In the genomic region with DNA sequence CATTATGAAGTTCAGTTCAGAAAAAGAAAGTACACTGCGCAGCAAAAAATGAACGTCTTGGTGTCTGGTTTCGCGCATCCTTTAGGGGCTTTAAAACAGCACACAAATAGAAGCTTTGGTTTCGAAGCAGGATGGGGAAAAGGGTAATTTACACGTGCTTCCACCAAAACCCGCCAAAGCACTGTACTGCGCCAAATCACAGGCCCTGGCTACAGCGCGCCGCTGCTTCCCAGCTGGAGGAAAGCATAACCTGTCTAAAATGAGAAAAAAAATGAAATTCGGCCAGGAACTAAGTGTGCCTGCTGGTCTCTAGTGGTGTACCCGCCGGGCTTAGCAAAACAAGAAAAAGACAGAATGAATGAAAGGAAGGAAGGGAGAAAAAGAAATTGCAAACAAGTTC, we compare ENCODE assay signal across 8 mouse cellular contexts. TPM values are rescaled to one million over a fixed set of nuclear protein-coding genes. Genes with fewer than 3 reads are reported as not detected.
DNase-seq lines count a peak whose midpoint lies in the region; ATAC-seq and TF ChIP-seq lines count a peak whose summit lies in the region.

No protein-coding gene starts in this region.

- no peak for TF ChIP-seq CTCF in stomach, postnatal 0 days (IDR thresholded peaks at IDR 0.05; ENCODE audit: low read depth)

- peak overlapping the region; percentile 51 for H3K4me3 ChIP-seq in hindbrain, embryonic 12.5 days
- H3K4me3 ChIP-seq in midbrain, embryonic 10.5 days: peak overlapping the region; percentile 77
- H3K4me3 ChIP-seq in stomach, postnatal 0 days (ENCODE audit: low read depth, low read length): peak overlapping the region; percentile 88

- H3K27ac ChIP-seq in hindbrain, embryonic 12.5 days: peak overlapping the region; percentile 48
- peak overlapping the region; percentile 78 for H3K27ac ChIP-seq in midbrain, embryonic 10.5 days (replicated peaks)
- peak overlapping the region; percentile 70 for H3K27ac ChIP-seq in stomach, postnatal 0 days (replicated peaks)

- H3K27me3 ChIP-seq in hindbrain, embryonic 12.5 days: peaks cover 4% of the 10 kb centered on the region; the same call in 1 of the 2 replicates
- peaks cover 45% of the 10 kb centered on the region for H3K27me3 ChIP-seq in midbrain, embryonic 10.5 days (ENCODE audit: low read depth, poor library complexity, severe bottlenecking)
- H3K27me3 ChIP-seq in stomach, postnatal 0 days (ENCODE audit: control insufficient read depth, insufficient read depth, low read length): no peaks in the 10 kb centered on the region

- no peaks in the 10 kb centered on the region for H3K9me3 ChIP-seq in hindbrain, embryonic 12.5 days (replicated peaks)
- H3K9me3 ChIP-seq in midbrain, embryonic 10.5 days (replicated peaks): no peaks in the 10 kb centered on the region
- H3K9me3 ChIP-seq in stomach, postnatal 0 days (ENCODE audit: control insufficient read depth, low read length): no peaks in the 10 kb centered on the region

- H3K4me2 ChIP-seq in hindbrain, embryonic 12.5 days (replicated peaks): peak overlapping the region; percentile 81
- H3K4me2 ChIP-seq in stomach, postnatal 0 days (replicated peaks; ENCODE audit: low read depth): peak overlapping the region; percentile 75

- peaks cover 29% of the 10 kb centered on the region for H3K4me1 ChIP-seq in hindbrain, embryonic 12.5 days
- H3K4me1 ChIP-seq in midbrain, embryonic 10.5 days: peaks cover 30% of the 10 kb centered on the region
- peaks cover 7% of the 10 kb centered on the region; the same call in 1 of the 2 replicates for H3K4me1 ChIP-seq in stomach, postnatal 0 days (replicated peaks; ENCODE audit: control insufficient read depth, insufficient read depth)

- 0% methylated on average over 14 of the region's 14 CpGs for WGBS in hindbrain, embryonic 12.5 days
- under 1% methylated on average over 14 of the region's 14 CpGs for WGBS in midbrain, embryonic 10.5 days
- 1% methylated on average over 14 of the region's 14 CpGs for WGBS in stomach, postnatal 0 days

- H3K9ac ChIP-seq in hindbrain, embryonic 12.5 days: peak overlapping the region; percentile 43; the same call in 1 of the 2 replicates
- H3K9ac ChIP-seq in stomach, postnatal 0 days (ENCODE audit: low read length): peak overlapping the region; percentile 48

- no peak for TF ChIP-seq EP300 in stomach, postnatal 0 days (optimal IDR thresholded peaks at IDR 0.05)

- no peak for ATAC-seq in hindbrain, embryonic 12.5 days (ENCODE audit: low FRiP score)
- ATAC-seq in stomach, postnatal 0 days (ENCODE audit: low FRiP score, low TSS enrichment): no peak

- H3K36me3 ChIP-seq in hindbrain, embryonic 12.5 days: peaks cover 11% of the 10 kb centered on the region; the same call in 1 of the 2 replicates
- peaks cover 9% of the 10 kb centered on the region for H3K36me3 ChIP-seq in midbrain, embryonic 10.5 days
- no peaks in the 10 kb centered on the region; the same call in 1 of the 2 replicates for H3K36me3 ChIP-seq in stomach, postnatal 0 days (ENCODE audit: control insufficient read depth, insufficient read depth, low read length)

- intact Hi-C loops in left cerebral cortex, postnatal 14 days (cut with DNase I): loop anchor here (5.0 to 10.0 kb wide), 3 partner anchors 192 to 364 kb away; a partner anchor contains a TSS

- peak; percentile 44 for DNase-seq in kidney, adult 11 months
- no peak for DNase-seq in kidney, adult 9 months
- DNase-seq in adrenal gland, postnatal 25 days: peak; percentile 16
- peak; percentile 25 for DNase-seq in fibroblast of lung, adult 2 months (ENCODE audit: low read depth)
- DNase-seq in left cerebral cortex, postnatal 14 days (ENCODE audit: low spot score in 2 of 2): peak; percentile 27 to 36
- peak; percentile 50 for DNase-seq in midbrain, embryonic 10.5 days (ENCODE audit: low spot score)
- DNase-seq in stomach, postnatal 0 days (ENCODE audit: low spot score): peak; percentile 37

RNA-seq across cellular contexts. Expression of a gene that starts 1.0 kb away (rescaled TPM):
- total RNA-seq in adrenal gland, postnatal 25 days (2021): not detected in 2 replicates
- polyA plus RNA-seq in hindbrain, embryonic 12.5 days (2016; fragmentation: Nextera tagmentation; extraction: Ambion mirVana): 0.20 TPM in 1 of 2 replicates, not detected in the other
- under 1 TPM; 0.57 to 0.72 TPM for total RNA-seq in left cerebral cortex, postnatal 14 days (2021)
- 0.10 TPM in 1 of 2 replicates, not detected in the other for polyA plus RNA-seq in midbrain, embryonic 10.5 days (2016; fragmentation: Nextera tagmentation; extraction: Ambion mirVana)
- not detected in 2 replicates for polyA plus RNA-seq in stomach, postnatal 0 days (2015; fragmentation: Nextera tagmentation; extraction: Ambion mirVana)

RNA-seq across cellular contexts. Expression of a gene that starts 1.1 kb away (rescaled TPM):
- total RNA-seq in adrenal gland, postnatal 25 days (2021): 24.9 and 25.3 TPM in 2 replicates
- polyA plus RNA-seq in hindbrain, embryonic 12.5 days (2016; fragmentation: Nextera tagmentation; extraction: Ambion mirVana): 33.4 and 41.0 TPM in 2 replicates
- total RNA-seq in left cerebral cortex, postnatal 14 days (2021): 10 to 100 TPM; 15.5 to 17.3 TPM
- 32.4 and 35.0 TPM in 2 replicates for polyA plus RNA-seq in midbrain, embryonic 10.5 days (2016; fragmentation: Nextera tagmentation; extraction: Ambion mirVana)
- 11.2 and 12.0 TPM in 2 replicates for polyA plus RNA-seq in stomach, postnatal 0 days (2015; fragmentation: Nextera tagmentation; extraction: Ambion mirVana)

RNA-seq across cellular contexts. Expression of a gene that starts 43.6 kb away (rescaled TPM):
- total RNA-seq in adrenal gland, postnatal 25 days (2021): not detected in 2 replicates
- not detected in 2 replicates for polyA plus RNA-seq in hindbrain, embryonic 12.5 days (2016; fragmentation: Nextera tagmentation; extraction: Ambion mirVana)
- not detected for total RNA-seq in left cerebral cortex, postnatal 14 days (2021)
- not detected in 2 replicates for polyA plus RNA-seq in midbrain, embryonic 10.5 days (2016; fragmentation: Nextera tagmentation; extraction: Ambion mirVana)
- 0.10 TPM in 1 of 2 replicates, not detected in the other for polyA plus RNA-seq in stomach, postnatal 0 days (2015; fragmentation: Nextera tagmentation; extraction: Ambion mirVana)

RNA-seq across cellular contexts. Expression of a gene that starts 47.0 kb away (rescaled TPM):
- total RNA-seq in adrenal gland, postnatal 25 days (2021): not detected in 2 replicates
- polyA plus RNA-seq in hindbrain, embryonic 12.5 days (2016; fragmentation: Nextera tagmentation; extraction: Ambion mirVana): 3.0 and 3.2 TPM in 2 replicates
- total RNA-seq in left cerebral cortex, postnatal 14 days (2021): under 1 TPM in 1 of 2 experiments, not detected in 1; 0.18 TPM
- polyA plus RNA-seq in midbrain, embryonic 10.5 days (2016; fragmentation: Nextera tagmentation; extraction: Ambion mirVana): 1.8 and 2.5 TPM in 2 replicates
- polyA plus RNA-seq in stomach, postnatal 0 days (2015; fragmentation: Nextera tagmentation; extraction: Ambion mirVana): 0.15 and 0.23 TPM in 2 replicates

RNA-seq across cellular contexts. Expression of a gene that starts 52.9 kb away (rescaled TPM):
- total RNA-seq in adrenal gland, postnatal 25 days (2021): 4.1 and 7.1 TPM in 2 replicates
- 44.4 and 47.0 TPM in 2 replicates for polyA plus RNA-seq in hindbrain, embryonic 12.5 days (2016; fragmentation: Nextera tagmentation; extraction: Ambion mirVana)
- total RNA-seq in left cerebral cortex, postnatal 14 days (2021): 1 to 10 TPM; 5.2 to 6.0 TPM
- polyA plus RNA-seq in midbrain, embryonic 10.5 days (2016; fragmentation: Nextera tagmentation; extraction: Ambion mirVana): 22.6 and 34.8 TPM in 2 replicates
- 25.7 and 27.9 TPM in 2 replicates for polyA plus RNA-seq in stomach, postnatal 0 days (2015; fragmentation: Nextera tagmentation; extraction: Ambion mirVana)
